Mouse (Mus musculus) kidney, adult 2 months (tissue): ENCODE results near the gene Tmtc1.

ENCODE experiments used
- CTCF ChIP-seq: fragments of 200-500 bp; conservative IDR thresholded peaks from 2 replicates; pipeline ENCODE4 v1.5.1; 2011; ENCODE audit warnings: low read depth, mild to moderate bottlenecking, control low read depth, low read length, moderate library complexity, mixed read lengths; ENCODE audit not compliant: insufficient read depth, insufficient read length
- POLR2A ChIP-seq: fragments of 200-500 bp; IDR thresholded peaks from one replicate; pipeline ENCODE4 v1.6.1; 2011; ENCODE audit warnings: low read depth, low read length, control low read depth

GRCm38 (mm10) chr6:148392147-148392546 lies 52.0 kb downstream of the Tmtc1 start:
- TF ChIP-seq CTCF (no peak), POLR2A (no peak)
